Mouse (Mus musculus) fat pad, adult 2 months (tissue): ENCODE measurements around the gene Il3ra.

Experiments used
- DNase-seq: peaks from one replicate; pipeline ENCODE4 v3.0.0-alpha.2; 2011; ENCODE audit warnings: low read depth, low spot score; ENCODE audit errors: extremely low read depth

The Il3ra gene

DNA sequence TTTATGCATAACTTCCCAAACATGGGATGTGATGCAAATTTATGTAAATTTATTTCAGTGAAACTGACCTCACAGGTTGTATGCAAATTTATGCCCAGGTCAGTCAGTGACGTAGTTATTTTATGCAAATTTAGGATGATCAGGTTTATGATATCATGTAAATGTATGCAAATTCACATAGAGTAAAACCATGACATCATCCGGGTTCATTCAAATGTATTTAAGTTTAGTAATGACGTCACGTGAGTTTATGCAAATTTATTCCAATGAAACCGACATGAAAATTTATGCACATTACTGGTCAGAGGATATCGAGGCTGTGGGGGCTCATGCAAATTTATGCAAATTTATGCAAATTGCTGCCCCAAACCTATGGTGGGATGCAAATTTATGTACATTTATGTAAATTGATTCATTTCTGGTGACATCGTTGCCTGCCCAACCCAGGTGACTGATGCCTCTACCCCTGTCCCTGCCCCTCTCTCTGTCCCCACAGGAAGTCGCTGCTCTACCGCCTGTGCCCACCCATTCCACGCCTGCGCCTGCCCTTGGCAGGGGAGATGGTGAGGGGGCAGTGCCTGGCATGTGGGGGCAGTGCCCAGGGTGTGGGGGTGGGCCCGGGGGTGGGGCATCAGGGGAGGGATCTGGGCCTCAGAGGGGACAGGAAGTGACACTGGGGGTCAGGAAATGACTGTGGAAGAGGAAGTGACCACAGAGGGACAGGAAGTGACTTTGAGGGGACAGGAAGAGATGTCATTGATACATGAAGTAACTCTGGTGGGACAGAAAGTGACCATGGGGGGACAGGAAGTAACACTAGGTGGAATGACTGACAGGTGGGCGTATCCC lies 8.7 kb downstream of the Il3ra start:
- DNase-seq: no peak

DNA sequence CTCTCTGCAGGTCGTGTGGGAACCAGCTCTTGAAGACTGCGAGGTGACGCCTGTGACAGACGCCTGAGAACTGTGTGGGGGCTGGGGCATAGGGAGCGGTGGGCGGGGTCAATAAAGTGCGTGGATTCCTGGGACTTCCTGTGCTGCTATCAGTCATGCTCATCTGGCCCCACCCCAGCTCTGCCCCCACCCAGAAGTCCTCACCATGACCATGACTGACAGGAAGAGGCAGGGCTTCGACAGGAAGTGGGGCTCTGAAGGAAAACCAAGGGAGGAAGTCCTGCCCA lies 9.2 kb downstream of the Il3ra start:
- DNase-seq: no peak

DNA sequence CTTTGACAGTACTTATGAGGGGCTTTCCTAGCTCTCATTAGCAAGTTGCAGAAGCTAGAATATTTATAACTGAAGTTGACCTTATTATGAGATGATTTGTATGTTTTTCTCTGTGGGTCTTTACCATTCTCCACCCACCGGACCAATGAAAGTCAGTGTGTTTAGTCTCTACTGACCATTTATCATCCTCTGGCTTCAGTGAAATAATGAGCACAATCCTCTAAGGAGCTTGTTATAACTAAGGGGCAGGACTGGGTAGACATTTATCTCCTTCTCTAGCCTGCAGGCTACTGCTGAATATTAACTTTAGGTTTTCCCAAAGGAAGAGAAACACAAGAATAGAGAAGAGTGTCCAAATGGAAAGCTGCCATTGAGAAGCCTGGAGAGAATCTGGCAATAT lies 49.5 kb downstream of the Il3ra start:
- no peak for DNase-seq

- no peak for DNase-seq
Measured at GRCm38 (mm10) chr14:14400998-14401397, 54.9 kb downstream of the Il3ra start, which contains the start of gene Olfr721-ps1. Olfr721-ps1 (plus strand) TSS chr14:14401298.
